Mouse (Mus musculus): ENCODE results near the gene Zfp277. TPM values are rescaled to one million over a fixed set of nuclear protein-coding genes. Genes with fewer than 3 reads are reported as not detected.

The Zfp277 gene
- 10 to 100 TPM; 18.7 to 19.6 TPM for total RNA-seq (2021)

DNA sequence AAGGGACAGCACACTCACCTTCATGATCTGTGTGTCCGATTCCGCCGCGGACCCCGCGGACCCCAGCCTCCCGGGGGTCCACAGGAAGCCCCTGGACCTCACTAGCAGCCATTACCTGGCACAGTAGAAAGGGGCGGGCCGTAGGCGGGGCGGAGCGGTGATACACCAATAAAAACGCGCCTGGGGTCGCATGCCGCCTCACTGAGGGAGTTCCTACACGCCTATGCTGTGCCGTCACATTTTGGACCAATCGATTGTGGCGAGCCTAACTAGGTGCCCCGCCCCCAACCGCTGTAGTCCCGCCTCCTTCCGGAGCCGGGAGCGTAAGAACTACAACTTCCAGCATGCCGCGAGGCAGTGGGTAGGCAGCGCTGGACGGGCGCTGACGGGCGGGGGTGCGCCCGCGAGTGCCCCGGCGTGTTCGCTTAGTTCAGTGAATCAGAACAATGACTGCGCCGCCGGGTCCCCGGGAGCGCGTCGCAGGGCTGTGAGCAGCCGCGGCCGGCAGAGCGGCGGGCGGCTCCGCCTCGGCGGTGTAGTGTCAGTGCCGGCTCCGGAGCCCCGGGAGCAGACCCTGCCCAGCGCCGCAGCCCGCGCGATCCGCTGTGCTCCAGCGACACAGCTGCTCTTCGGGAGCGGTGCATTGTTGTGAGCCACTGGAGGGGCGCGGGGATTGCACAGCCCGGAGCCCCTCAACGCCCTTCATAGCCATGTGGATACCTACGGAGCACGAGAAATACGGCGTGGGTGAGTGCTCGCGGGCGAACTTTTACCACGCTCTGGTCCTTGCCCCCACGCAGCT is at the start of gene Zfp277, which contains the start of gene Dock4:
Gene Zfp277, minus strand, starts transcription at position 255 of the 802 bp plus-strand sequence.
Gene Dock4, plus strand, starts transcription at position 305 of the 802 bp plus-strand sequence.
- DNase-seq, result peak; percentile 99

DNA sequence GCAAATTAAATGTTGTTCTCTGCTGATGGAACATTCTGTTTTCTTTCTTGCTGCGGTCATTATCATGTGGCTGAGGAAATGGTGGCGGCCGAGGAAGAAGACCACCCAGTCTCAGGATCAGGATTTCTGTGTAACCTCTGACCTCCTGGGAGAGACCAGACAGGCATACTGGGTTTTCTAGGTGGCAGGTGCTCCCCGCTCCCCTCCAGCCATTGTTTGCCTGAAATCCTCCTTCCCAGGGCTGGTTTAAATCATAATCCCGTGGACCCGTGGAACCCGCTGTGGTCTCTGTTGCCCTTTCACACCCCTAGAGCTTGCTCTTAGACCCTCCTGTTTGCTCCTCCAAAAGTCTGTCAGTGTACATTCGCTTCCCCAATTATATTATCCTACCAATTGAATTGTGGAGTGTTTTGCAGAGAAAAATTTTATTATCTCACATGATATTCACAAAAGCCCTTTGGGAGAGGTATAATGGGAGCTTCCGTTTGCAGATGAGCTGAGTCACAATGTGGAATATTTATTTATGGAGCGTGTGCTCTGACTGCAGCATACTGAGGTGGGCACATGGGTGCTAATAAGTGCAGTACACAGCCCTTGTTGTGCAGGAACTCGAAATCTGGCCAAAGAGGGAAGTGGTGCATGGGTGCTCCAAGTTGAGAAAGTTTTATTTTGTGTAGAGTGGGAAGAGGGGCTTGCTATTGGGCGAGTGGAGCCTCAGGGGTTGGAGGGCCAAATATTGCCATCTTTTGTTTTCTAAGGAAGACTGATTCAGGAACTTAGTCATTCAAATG is 40.5 kb upstream of the Zfp277 start:
- DNase-seq, result no peak

- no peak for DNase-seq
Measured at GRCm38 (mm10) chr12:40485210-40485609, 39.5 kb upstream of the Zfp277 start.

- peak; percentile 28 for DNase-seq
Measured at GRCm38 (mm10) chr12:40484224-40484623, 38.5 kb upstream of the Zfp277 start.

- peak; percentile 72 for DNase-seq
Measured at GRCm38 (mm10) chr12:40477621-40478452, 32.1 kb upstream of the Zfp277 start.

- no peak for DNase-seq
Measured at GRCm38 (mm10) chr12:40473709-40474108, 28.0 kb upstream of the Zfp277 start.

DNA sequence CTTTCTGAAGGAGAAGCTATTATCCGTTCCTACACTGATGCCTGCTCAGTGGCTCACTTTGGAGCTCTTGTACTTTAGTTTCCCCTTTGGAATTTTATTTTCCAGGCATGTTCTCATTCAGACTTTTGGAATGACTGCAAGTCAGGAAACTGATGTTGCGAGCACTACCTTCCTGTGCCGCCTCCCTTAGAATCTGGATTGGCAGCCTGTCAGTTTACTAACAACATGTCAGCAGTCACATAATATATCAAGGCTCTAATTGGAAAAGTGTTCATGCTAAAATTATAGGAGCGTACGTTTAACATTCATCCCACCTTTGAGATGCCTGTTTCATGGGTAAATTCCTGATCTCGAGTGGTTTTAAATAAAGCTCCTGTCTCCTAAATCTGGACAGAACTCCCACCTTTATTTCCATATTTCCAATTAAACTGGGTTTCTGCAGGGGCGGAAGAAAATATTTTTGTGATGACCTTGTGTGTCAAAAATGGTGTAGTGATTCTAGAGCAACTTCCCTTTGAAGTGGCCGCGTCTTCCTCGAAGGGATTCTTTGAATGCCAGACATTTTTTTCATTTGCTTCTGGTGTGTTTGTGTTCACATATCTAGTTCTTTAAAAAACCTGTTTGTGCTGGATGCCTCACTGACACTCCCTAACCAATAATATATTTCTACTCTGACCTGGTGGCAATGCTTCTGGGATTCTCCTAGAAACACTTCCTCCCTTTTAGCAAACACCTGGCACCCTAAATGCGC is 26.1 kb upstream of the Zfp277 start:
- DNase-seq, result no peak

DNA sequence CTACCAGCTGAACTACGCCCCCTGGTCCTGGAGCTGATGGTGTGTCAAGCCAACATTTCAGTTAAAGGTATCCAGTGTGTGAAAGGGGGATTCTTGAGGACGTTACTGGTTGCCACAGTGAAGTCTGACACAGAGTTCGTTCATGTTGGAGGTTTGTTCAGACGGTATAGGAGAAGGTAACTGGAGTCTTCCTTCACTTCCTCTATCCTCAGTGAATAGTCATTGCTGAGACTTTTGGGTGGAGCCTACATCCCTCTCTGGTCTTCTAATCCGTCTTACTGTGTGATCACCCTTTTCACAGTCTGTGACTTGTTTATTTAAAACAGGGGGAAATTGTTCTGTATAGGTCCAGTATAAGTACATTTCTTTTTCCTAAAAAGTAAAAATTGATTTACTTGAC is 23.3 kb upstream of the Zfp277 start:
- no peak for DNase-seq

GRCm38 (mm10) chr12:40468235-40468634 is 22.5 kb upstream of the Zfp277 start:
- no peak for DNase-seq

- no peak for DNase-seq
Measured at GRCm38 (mm10) chr12:40464282-40464681, 18.6 kb upstream of the Zfp277 start.

GRCm38 (mm10) chr12:40463828-40464227 is 18.1 kb upstream of the Zfp277 start:
- no peak for DNase-seq

DNA sequence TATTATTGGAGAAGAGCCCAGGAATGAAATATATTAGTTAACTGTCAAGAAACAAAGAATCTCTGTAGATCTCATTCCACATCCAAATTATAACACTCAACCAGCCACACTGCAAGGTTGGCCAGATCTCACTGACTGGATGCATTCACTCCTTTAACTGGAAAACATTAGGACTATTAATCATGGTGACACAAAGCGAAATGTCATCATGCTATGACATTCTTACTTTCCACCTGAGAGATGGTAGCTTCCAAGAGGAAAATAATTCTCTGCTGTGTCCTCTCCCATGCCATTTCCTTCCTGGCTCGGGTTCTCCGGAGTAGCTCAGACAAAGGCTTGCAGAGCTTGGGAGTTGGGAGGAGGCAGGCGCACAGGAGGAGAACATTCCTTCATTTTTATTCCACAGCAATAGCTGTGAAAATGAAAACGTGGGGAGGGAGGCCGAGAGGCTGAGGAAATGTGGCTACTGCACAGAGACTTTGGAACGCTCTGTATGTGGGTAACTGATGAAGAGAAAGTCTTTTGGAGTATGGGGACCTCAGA is 17.1 kb upstream of the Zfp277 start:
- DNase-seq, result no peak

DNA sequence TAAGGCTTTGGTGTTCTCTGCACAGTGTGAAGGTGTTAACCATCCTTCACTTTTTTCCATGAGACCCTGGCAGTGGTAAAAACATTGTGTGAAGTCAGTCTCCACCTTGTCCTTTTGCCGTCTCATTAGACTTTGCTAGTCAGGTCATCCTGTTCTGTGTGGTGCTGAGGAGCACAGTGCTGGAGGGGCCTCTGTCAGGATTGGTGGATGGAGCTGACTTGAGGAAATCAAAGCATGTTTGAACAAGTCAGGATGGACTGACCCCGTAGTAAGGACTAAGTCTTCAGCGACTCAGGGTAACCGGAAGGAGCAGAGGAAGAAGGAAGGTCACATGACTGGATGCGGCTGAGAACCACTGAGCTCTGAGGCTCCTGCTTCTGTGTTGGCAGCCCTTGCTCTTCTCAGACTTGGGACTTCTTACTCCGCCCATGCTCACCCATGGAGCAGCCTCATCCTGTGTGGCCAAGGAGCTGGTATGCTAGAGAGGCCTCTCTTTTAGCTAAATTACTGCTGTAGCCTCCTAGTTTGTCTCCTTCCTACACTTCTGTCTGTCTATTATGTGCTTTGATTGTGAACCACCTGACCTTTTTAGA is 14.1 kb upstream of the Zfp277 start:
- no peak for DNase-seq

DNA sequence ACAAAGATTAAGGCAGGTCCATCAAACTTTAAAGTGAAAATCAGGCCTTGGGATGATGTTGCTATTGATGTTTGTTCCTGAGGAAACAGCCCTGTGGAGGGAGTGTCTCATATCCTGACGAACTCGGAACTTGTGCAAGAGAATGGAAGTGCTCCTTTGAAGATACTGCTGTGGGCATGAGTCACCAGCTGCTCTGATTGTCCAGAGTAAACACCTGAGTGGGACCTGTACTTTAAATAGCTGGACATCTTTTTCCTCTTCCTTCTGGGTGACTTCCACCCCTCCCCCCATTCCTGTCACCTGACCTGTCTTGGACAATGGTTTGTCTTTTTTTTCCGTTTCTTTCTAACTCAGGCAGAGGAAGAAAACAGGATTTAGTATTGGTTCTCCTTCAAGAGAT is 13.3 kb upstream of the Zfp277 start:
- peak; percentile 42 for DNase-seq

DNA sequence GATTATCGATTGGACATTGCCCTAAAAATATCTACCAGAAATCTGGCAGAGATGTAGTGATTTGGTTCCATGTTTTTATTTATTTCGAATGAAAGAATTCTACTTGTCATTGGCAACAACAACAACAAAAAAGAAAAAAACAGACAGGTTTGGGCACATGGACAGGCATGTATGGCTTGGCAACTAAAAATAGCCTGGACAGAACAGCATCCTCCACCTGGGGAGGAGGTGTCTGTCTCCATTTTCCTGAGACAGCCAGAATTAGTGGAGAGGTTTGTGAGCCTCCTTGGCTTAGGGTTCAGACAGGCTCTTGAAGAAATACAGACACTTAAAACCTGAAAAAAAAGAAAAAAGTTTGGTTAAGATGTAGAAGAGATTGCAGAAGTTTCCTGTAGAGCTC is 10.8 kb upstream of the Zfp277 start:
- no peak for DNase-seq

DNA sequence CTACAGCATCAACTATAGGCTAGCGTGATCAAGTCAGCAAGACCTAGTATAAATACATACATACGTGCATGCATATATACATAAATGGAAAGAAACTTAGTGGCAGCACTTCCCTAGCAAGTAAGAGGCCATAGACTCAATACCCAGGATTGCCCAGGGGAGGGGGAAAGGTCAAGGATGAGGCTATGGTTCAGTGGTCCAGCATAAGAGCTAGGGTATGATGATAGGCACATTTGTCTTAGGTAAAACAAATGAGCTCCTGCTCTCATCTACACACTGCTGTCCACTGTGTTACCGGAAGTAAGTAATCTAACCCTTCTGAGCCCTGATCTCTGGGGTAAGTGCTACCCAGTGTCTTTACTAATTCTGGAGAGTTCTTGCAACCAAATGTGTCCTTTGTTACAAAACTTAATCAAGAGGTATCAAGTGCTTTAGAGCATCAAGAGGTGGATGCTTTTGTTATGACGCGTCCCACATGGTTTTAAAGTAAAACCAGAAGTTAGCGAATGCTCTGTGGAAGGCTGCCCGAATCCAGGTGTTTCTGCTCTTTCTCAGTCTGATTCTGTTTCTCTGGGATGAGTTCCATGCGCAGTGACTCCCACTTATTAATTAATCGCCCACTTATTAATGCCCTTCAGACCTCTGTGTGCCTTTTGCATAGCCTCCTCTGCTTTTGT is 3.6 kb upstream of the Zfp277 start:
- DNase-seq, result no peak

GRCm38 (mm10) chr12:40447561-40448355 is 2.1 kb upstream of the Zfp277 start:
- DNase-seq, result no peak

GRCm38 (mm10) chr12:40446450-40447381 is 1.0 kb upstream of the Zfp277 start:
- DNase-seq, result peak; percentile 59

DNA sequence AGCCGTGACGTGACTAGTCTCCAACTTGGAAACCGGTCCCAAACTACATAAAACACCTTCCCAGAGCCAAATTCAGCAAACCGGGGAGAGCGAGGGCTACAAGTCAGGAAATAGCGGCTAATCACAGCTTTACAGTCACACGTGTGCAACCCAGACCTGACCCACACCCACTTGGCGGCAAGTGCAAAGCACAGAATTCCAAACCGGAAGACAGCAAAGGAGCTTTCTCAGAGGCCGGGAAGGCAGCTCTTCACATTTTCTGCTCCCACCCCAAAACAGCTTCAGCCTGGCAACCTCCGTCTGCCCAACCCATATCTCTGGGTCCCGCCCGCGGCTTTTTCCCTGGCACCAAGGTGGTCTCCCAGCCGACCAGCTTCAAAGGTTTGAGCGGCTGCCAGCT is 496 bp downstream of the Zfp277 start:
- no peak for DNase-seq
